Mouse (Mus musculus) Patski (cell line): ENCODE measurements around the gene Hid1. TPM values are rescaled to one million over a fixed set of nuclear protein-coding genes. Genes with fewer than 3 reads are reported as not detected.

ENCODE experiments used
- ATAC-seq: fragments of 100-300 bp; one replicate; pipeline ENCODE4 v1.8.0; 2021
- CTCF ChIA-PET: fragments of 350-600 bp; sonication (Branson Sonifier 250); formaldehyde crosslinking; loops from one replicate; lab custom pipeline; 2022; ENCODE audit warnings: inconsistent platforms; lab: Charles Lee
- POLR2A ChIA-PET: fragments of 350-600 bp; sonication (Branson Sonifier 250); formaldehyde crosslinking; loops from one replicate; lab custom pipeline; 2022; ENCODE audit warnings: antibody characterized with exemption, inconsistent platforms; lab: Charles Lee
- DNase-seq: peaks from one replicate; pipeline ENCODE4 v3.0.0-alpha.2; 2011; ENCODE audit warnings: low read depth, low spot score
- H3K27me3 ChIP-seq: fragments of 371-371 bp; one replicate; pipeline ENCODE4 v1.5.1; 2021
- CTCF ChIP-seq: fragments of 100-300 bp; IDR thresholded peaks from one replicate; pipeline ENCODE4 v1.5.1; 2021
- in situ Hi-C: fragments of 300-500 bp; cut with MboI; formaldehyde crosslinking; loops from 3 replicates; pipeline ENCODE4 v1.11.1; 2018; ENCODE audit warnings: low pct_unique_long_range_greater_than_20kb, mixed read lengths
- polyA plus RNA-seq: library from polyadenylated mRNA; unstranded; gene quantifications from one replicate; pipeline ENCODE4 v1.2.3, GENCODE M21; 2021

The Hid1 gene
- polyA plus RNA-seq, 1 experiment from 2014 or later = 15.3 TPM

DNA sequence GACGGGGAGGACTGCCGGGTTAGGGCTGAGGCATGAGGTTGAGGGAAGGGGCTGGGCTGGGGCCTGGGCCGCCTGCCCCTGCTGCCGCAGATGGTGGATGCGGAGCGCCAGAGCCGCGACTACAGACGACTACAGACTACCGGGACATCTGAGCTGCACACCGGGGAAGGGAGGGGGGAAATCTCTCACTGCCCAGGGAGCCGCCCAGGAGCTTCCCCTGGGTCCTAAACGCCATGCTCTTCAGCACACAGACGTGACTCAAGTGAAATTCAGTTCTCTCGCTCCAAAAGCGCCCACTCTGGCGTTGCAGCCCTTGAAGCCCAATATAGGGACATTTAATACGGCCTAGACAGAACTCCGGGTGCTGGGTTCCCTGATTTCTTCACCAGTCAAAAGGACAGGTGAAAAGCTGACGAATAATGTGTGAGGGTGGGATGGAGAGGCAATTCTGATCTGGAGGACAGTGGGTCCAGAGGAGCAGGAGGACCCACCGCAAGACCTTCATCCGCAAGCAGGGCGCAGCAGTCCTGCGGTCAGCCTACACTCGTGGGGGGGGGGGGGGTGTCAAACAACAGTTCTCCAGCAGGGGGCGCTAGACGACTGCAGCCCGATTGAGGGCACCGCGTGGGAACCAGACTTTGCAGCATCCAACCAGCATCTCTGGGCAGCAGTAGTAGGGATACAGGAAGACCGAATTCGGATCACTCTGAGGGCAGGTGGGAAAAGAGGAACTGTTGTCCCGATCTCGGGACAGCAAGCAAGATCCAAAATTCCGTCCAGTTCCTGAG is 45.5 kb downstream of the Hid1 start, which contains the start of gene Ush1g:
TSS of gene Ush1g (minus strand) at position 136 of the 788 bp plus-strand sequence.
- no peak for TF ChIP-seq CTCF
- CTCF ChIA-PET = interaction anchor here (0.9 to 1.9 kb wide), 4 partner anchors 30 to 90 kb away, joined by 3 to 11 read pairs (median 4); partner anchors contain the start of gene Hid1
- in situ Hi-C loops = loop anchor here (5.0 kb wide), 1 partner anchor 35 kb away; no protein-coding TSS in a partner anchor
- H3K27me3 ChIP-seq = peaks cover 55% of the 10 kb centered on the region
- no peak for DNase-seq
- ATAC-seq = peak; percentile 34
- POLR2A ChIA-PET = no interaction called here

DNA sequence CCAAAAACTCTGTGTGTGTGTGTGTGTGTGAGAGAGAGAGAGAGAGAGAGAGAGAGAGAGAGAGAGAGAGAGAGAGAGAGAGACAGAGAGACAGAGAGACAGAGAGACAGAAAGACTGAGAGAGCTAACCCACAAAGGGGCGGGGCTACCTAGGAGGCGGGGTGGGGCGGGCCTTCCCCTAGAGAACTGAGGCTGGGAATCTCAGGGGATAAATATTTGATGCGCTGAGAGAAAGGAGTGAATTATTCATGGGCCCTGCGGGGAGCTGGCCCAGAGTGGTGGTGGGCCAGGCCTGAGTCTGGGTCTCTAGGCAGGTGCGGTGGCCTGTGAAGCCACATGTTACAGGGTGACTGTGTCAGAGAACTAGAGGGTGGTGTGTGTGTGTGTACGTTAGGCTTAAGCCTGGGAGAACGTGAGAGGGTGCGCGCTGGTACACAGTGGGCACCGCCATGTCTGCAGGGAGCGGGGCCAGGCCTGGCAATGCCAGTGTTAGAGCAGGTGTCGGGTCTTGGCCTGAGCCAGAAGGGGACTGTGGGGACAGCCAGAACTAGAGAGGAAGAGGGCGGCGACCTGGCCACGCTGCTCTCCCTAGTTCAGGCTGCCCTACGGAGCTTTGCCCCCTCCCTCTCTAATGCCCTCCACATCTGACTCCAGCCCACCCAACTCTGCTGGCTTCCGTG is 47.7 kb downstream of the Hid1 start:
- ChIA-PET POLR2A (interaction anchor here (0.6 kb wide), 1 partner anchor 59 kb away, joined by 3 read pairs; no protein-coding TSS in a partner anchor), CTCF (no interaction called here)
- DNase-seq = no peak
- ATAC-seq = no peak
- H3K27me3 ChIP-seq = peaks cover 64% of the 10 kb centered on the region
- no peak for TF ChIP-seq CTCF
- in situ Hi-C loops = loop anchor here (5.0 kb wide), 1 partner anchor 37 kb away; no protein-coding TSS in a partner anchor

DNA sequence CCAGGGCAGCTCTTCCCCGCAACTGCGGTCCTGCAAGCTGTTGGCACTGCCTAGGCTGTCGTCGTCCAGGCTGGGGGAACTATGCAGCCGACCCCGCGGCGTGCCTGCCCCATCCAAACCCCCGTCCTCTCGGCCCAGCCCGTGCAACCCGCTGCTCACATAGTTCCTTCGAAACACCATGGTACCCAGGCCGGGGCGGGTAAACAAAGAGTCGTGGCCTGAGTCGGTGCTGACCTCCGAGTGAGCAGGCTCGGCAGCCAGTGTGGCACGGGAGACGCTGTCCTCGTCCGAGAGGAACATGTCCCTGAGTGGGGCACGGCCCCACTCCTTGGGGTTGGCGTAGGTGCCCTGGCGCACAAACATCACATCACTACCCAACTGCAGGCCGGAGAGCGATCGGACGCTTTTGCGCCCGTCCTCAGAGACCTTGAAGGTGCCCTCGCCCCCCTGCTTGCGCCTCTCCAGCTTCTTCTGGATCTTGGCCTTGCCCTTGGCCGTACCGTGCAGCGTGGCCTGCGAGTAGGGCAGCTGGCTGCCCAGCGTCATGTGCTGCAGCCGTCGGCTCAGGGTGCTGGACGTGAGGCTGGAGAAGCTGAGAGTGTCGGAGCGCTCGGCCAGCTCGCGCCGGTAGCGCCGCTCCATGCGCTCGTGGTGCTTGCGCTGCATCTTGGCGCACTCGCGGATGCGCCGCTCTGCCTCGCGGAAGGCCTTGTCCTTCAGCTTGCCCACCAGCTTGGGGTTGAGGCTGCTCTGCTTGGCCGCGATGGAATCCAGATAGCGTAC is 49.1 kb downstream of the Hid1 start:
- no peak for ATAC-seq
- no peak for DNase-seq
- ChIA-PET CTCF (no interaction called here), POLR2A (no interaction called here)
- in situ Hi-C loops = no loop called here
- TF ChIP-seq CTCF = no peak
- H3K27me3 ChIP-seq = peaks cover 72% of the 10 kb centered on the region

DNA sequence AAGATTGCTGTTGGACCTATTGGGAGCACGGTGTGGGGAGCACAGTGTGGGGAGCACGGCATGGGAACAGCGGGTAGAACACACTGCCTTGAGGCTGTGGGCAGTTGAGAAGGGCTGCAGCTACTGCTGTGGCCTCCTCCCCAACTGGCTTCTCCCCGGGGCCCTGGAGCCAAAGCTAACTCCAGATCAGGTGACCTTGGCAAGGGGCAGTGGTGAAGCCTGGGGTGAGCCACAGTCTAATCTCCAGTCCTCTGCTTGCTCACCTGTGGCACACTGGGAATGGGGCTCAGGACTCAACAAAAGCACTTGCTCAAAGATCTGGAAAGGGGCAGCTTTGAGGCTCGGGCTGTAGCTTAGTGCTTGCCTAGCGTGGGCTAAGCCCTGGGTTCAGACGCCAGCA is 50.4 kb downstream of the Hid1 start:
- peaks cover 72% of the 10 kb centered on the region for H3K27me3 ChIP-seq
- CTCF ChIA-PET = no interaction called here
- POLR2A ChIA-PET = no interaction called here
- in situ Hi-C loops = no loop called here
- DNase-seq (no peak), ATAC-seq (no peak)
- no peak for TF ChIP-seq CTCF

DNA sequence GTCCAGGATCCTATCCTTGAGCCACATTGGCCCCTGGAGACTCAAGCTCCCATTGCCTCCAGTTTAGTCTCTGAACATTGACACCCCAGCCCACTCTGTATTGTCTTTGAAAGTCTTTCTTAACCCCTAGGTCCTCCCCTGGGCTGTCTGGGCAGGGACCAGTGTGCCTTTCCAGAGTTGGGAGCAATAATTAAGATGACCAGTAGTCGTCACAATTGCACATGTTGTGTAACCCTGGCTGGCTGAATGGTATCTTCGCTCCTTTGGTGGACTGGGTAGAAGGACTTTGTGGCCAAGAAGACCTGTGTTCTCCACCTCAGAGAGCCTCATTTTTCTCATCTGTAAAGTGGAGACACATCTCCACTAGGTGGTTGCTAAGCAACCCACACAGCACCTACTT is 53.3 kb downstream of the Hid1 start:
- TF ChIP-seq CTCF = no peak
- ATAC-seq (no peak), DNase-seq (no peak)
- POLR2A ChIA-PET = interaction anchor here (0.7 kb wide), 1 partner anchor 745 kb away, joined by 3 read pairs; no protein-coding TSS in a partner anchor
- CTCF ChIA-PET = no interaction called here
- in situ Hi-C loops = no loop called here
- H3K27me3 ChIP-seq = peaks cover 60% of the 10 kb centered on the region

DNA sequence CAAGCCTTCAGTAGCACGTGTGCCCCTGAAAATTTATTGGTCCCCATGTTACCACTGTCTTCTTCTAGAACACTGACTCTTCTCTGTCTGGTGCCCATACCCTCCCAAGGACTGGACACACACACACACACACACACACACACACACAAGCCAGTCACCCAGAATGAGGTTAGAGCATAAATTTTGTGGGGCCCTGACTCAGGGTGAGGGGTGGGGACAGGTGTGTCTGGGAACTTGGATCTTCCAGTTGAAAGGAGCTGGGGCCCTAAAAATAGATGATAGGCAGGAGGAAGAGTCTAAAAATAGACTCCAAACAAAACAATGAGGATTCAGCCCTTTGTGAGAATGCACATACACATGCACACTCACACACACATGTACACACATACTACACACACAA is 58.8 kb downstream of the Hid1 start:
- POLR2A ChIA-PET = no interaction called here
- TF ChIP-seq CTCF = no peak
- no peak for ATAC-seq
- H3K27me3 ChIP-seq = peaks cover 15% of the 10 kb centered on the region
- DNase-seq = no peak
- in situ Hi-C loops = no loop called here
- CTCF ChIA-PET = interaction anchor here (1.3 kb wide), 1 partner anchor 25 kb away, joined by 4 read pairs; the partner anchor contains the start of gene Otop3

DNA sequence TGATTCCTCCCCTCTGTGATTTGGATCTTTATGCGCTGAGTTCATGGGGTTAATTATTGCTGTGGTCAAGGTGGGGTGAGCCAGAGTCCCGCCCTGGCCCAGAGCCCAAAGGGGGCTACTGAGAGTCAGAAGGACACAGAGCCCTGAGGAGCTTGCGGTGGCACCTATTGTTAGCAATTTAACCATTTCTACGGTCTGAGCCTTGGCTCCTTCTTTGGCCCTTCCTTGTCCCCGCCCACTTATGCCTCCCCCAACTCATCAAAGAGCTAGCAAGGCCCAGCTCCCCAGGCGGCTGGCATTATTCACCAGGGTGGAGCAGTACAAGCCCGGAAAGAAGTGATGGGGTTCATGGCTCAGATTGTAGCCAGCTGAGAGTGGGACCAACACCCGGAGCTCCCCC is 60.7 kb downstream of the Hid1 start, which contains the start of gene Otop2:
TSS of gene Otop2 (plus strand) at position 301 of the 400 bp plus-strand sequence.
- no peak for ATAC-seq
- no peak for DNase-seq
- CTCF ChIA-PET = no interaction called here
- TF ChIP-seq CTCF = no peak
- H3K27me3 ChIP-seq = no peaks in the 10 kb centered on the region
- in situ Hi-C loops = no loop called here
- POLR2A ChIA-PET = no interaction called here

DNA sequence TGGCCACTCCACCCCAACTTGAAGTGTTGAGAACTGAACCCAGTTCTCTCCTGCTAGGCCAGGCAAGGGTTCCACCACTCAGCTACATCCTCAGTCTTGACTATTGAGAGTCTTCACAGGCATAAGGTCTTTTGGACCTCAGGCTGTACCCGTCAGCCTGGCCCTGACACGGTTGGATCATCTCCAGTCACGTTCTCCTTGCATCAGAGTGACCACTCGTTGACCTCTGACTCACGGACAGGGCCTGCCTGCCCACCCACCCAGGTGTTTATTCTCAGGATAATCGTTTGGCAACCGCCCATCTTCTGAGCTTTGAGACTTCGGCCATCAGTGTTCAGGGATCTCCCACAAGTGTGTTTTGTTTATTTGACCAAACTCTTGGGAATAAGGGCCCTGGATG is 64.4 kb downstream of the Hid1 start:
- H3K27me3 ChIP-seq = no peaks in the 10 kb centered on the region
- no peak for TF ChIP-seq CTCF
- no peak for ATAC-seq
- in situ Hi-C loops = no loop called here
- no peak for DNase-seq
- ChIA-PET POLR2A (no interaction called here), CTCF (no interaction called here)

DNA sequence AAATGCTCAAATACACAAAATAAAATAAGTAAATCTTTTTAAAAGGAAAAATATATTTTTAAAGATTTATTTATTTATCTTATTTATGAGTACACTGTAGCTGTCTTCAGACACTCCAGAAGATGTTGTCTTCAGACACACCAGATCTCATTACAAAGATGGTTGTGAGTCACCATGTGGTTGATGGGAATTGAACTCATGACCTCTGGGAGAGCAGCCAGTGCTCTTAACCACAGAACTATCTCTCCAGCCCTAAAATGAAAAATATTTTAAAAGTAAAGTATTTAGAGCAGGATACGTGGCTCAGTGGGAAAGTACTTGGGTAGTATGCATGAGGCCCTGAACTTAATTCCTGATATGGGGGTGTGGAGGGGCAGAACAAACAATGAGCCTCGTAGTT is 66.2 kb downstream of the Hid1 start:
- TF ChIP-seq CTCF = no peak
- H3K27me3 ChIP-seq = peaks cover 11% of the 10 kb centered on the region
- in situ Hi-C loops = no loop called here
- no peak for DNase-seq
- CTCF ChIA-PET = no interaction called here
- POLR2A ChIA-PET = no interaction called here
- ATAC-seq = no peak

DNA sequence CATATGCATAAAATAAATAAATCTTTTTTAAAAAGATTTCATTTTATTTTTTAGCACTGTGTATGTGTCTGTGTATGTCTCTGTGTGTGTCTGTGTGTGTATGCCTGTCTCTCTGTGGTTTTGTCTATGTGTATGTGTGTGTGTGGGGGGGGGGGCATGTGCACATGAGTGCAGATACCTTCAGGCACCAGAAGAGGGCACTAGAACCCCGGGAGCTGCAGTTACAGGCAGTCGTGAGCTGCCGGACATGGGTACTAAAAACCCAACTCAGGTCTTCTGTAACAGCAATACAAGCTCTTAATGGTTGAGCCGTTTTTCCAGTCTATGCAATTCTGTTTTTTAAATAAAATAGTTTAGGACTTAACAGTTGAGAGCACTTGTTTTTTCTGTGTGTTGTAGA is 66.8 kb downstream of the Hid1 start:
- in situ Hi-C loops = no loop called here
- H3K27me3 ChIP-seq = peaks cover 11% of the 10 kb centered on the region
- no peak for ATAC-seq

More for the DNA sequence above, 66.8 kb downstream of the Hid1 start:
- ChIA-PET CTCF (no interaction called here), POLR2A (no interaction called here)
- DNase-seq = no peak
- no peak for TF ChIP-seq CTCF
